Mouse (Mus musculus) MEL (cell line): Measurements from ENCODE around the gene Pgm3. TPM values are rescaled to one million over a fixed set of nuclear protein-coding genes. Genes with fewer than 3 reads are reported as not detected.
A peak's percentile ranks its signal among the peaks of the same experiment; 100 is the strongest.

ENCODE experiments used
- DNase-seq: peaks from one replicate; pipeline ENCODE4 v3.0.0; 2011; ENCODE audit warnings: low read depth, low spot score
- H3K27ac ChIP-seq: 2 replicates; pipeline ENCODE4 v1.5.1; 2012; ENCODE audit warnings: low read depth, mild to moderate bottlenecking, control low read depth, low read length, moderate library complexity; ENCODE audit not compliant: control insufficient read depth
- H3K27me3 ChIP-seq, 2 experiments: fragments of 150-350 bp in 1 of 2; sonication (generic) in 1 of 2; 2 replicates each; pipeline ENCODE4 v1.6.1; 2012; ENCODE audit warnings: low read length in 2 of 2, mild to moderate bottlenecking in 2 of 2, improper control_type of control experiment in 1 of 2, moderate library complexity in 1 of 2; ENCODE audit not compliant: insufficient read depth in 2 of 2, control insufficient read depth in 1 of 2
- H3K36me3 ChIP-seq, 2 experiments: 2 replicates each; pipeline ENCODE4 v1.6.1; 2012 to 2014; ENCODE audit warnings: low read length in 2 of 2, improper control_type of control experiment in 1 of 2, inconsistent platforms in 1 of 2, mild to moderate bottlenecking in 1 of 2; ENCODE audit not compliant: insufficient read depth in 2 of 2, control insufficient read depth in 1 of 2
- H3K4me1 ChIP-seq, 2 experiments: fragments of 150-350 bp in 1 of 2; sonication (generic) in 1 of 2; 2 replicates each; pipeline ENCODE4 v1.6.1; 2012; ENCODE audit warnings: low read length in 2 of 2, improper control_type of control experiment in 1 of 2, mild to moderate bottlenecking in 1 of 2; ENCODE audit not compliant: insufficient read depth in 2 of 2, control insufficient read depth in 1 of 2
- H3K4me3 ChIP-seq, 2 experiments: fragments of 150-350 bp in 1 of 2; sonication (generic) in 1 of 2; 2 replicates each; pipeline ENCODE4 v1.5.1; 2012; ENCODE audit warnings: low read depth in 2 of 2, low read length in 2 of 2, mild to moderate bottlenecking in 2 of 2, moderate library complexity in 2 of 2, control low read depth in 1 of 2, improper control_type of control experiment in 1 of 2; ENCODE audit not compliant: control insufficient read depth in 1 of 2, insufficient read depth in 1 of 2
- H3K79me2 ChIP-seq: 2 replicates; pipeline ENCODE4 v1.6.1; 2012; ENCODE audit warnings: mild to moderate bottlenecking, low read length, moderate library complexity; ENCODE audit not compliant: control insufficient read depth, poor library complexity, insufficient read depth
- H3K9ac ChIP-seq: 2 replicates; pipeline ENCODE4 v1.6.1; 2012; ENCODE audit warnings: low read depth, mild to moderate bottlenecking, control low read depth, low read length, moderate library complexity; ENCODE audit not compliant: control insufficient read depth, poor library complexity, severe bottlenecking
- H3K9me3 ChIP-seq: fragments of 150-350 bp; sonication (generic); replicated peaks from 2 replicates; pipeline ENCODE4 v1.6.1; 2012; ENCODE audit warnings: mild to moderate bottlenecking, low read length, improper control_type of control experiment, moderate library complexity; ENCODE audit not compliant: insufficient read depth
- CHD1 ChIP-seq: IDR thresholded peaks from 2 replicates; pipeline ENCODE4 v1.6.1; 2012; ENCODE audit warnings: low read depth, mild to moderate bottlenecking, inconsistent platforms, low read length, improper control_type of control experiment
- CHD2 ChIP-seq: IDR thresholded peaks from 2 replicates; pipeline ENCODE4 v1.6.1; 2011; ENCODE audit warnings: low read length, improper control_type of control experiment
- CTCF ChIP-seq, 3 experiments: IDR thresholded peaks in 2 of 3; conservative IDR thresholded peaks in 1 of 3; 2 replicates each; pipeline ENCODE4 v1.5.1; 2011 to 2012; ENCODE audit warnings: low read length in 3 of 3, low read depth in 2 of 3, mild to moderate bottlenecking in 2 of 3, improper control_type of control experiment in 1 of 3, inconsistent platforms in 1 of 3, mixed read lengths in 1 of 3, moderate library complexity in 1 of 3; ENCODE audit not compliant: control insufficient read depth in 1 of 3, insufficient read depth in 1 of 3, poor library complexity in 1 of 3, severe bottlenecking in 1 of 3
- E2F4 ChIP-seq: IDR thresholded peaks from 2 replicates; pipeline ENCODE4 v1.6.1; 2011; ENCODE audit warnings: low read depth, low read length, improper control_type of control experiment, borderline replicate concordance
- ELF1 ChIP-seq: IDR thresholded peaks from 2 replicates; pipeline ENCODE4 v1.6.1; 2014; ENCODE audit warnings: low read depth, mild to moderate bottlenecking, inconsistent platforms, low read length, improper control_type of control experiment, moderate library complexity
- EP300 ChIP-seq, 2 experiments: IDR thresholded peaks; 2 replicates each; pipeline ENCODE4 v1.6.1; 2011; ENCODE audit warnings: improper control_type of control experiment in 2 of 2, low read length in 2 of 2, low read depth in 1 of 2, mild to moderate bottlenecking in 1 of 2
- ETS1 ChIP-seq: IDR thresholded peaks from 2 replicates; pipeline ENCODE4 v1.6.1; 2012; ENCODE audit warnings: low read depth, mild to moderate bottlenecking, inconsistent platforms, low read length, improper control_type of control experiment, moderate library complexity
- GABPA ChIP-seq: IDR thresholded peaks from 2 replicates; pipeline ENCODE4 v1.6.1; 2012; ENCODE audit warnings: low read depth, mild to moderate bottlenecking, inconsistent platforms, low read length, improper control_type of control experiment, moderate library complexity
- GATA1 ChIP-seq: IDR thresholded peaks from 2 replicates; pipeline ENCODE4 v1.6.1; 2011; ENCODE audit warnings: low read depth, low read length, improper control_type of control experiment
- HCFC1 ChIP-seq: IDR thresholded peaks from 2 replicates; pipeline ENCODE4 v1.6.1; 2012; ENCODE audit warnings: low read depth, mild to moderate bottlenecking, inconsistent platforms, low read length, improper control_type of control experiment, moderate library complexity
- JUND ChIP-seq: IDR thresholded peaks from 2 replicates; pipeline ENCODE4 v1.6.1; 2011; ENCODE audit warnings: low read depth, mild to moderate bottlenecking, improper control_type of control experiment, low read length
- KAT2A ChIP-seq: conservative IDR thresholded peaks from 2 replicates; pipeline ENCODE4 v1.6.1; 2012; ENCODE audit warnings: low read depth, low read length, improper control_type of control experiment, inconsistent platforms
- MAFK ChIP-seq: IDR thresholded peaks from 2 replicates; pipeline ENCODE4 v1.6.1; 2011; ENCODE audit warnings: low read depth, mild to moderate bottlenecking, low read length, improper control_type of control experiment, borderline replicate concordance
- MAX ChIP-seq: IDR thresholded peaks from 2 replicates; pipeline ENCODE4 v1.6.1; 2011; ENCODE audit warnings: low read length, improper control_type of control experiment
- MAZ ChIP-seq: IDR thresholded peaks from 2 replicates; pipeline ENCODE4 v1.6.1; 2012; ENCODE audit warnings: low read depth, mild to moderate bottlenecking, inconsistent platforms, low read length, improper control_type of control experiment
- MEF2A ChIP-seq: IDR thresholded peaks from 2 replicates; pipeline ENCODE4 v1.6.1; 2014; ENCODE audit warnings: low read depth, mild to moderate bottlenecking, inconsistent platforms, low read length, improper control_type of control experiment; ENCODE audit not compliant: poor library complexity, insufficient replicate concordance, severe bottlenecking; ENCODE audit errors: extremely low read depth
- MXI1 ChIP-seq: IDR thresholded peaks from 2 replicates; pipeline ENCODE4 v1.6.1; 2011; ENCODE audit warnings: mild to moderate bottlenecking, low read depth, low read length, improper control_type of control experiment
- MYB ChIP-seq: IDR thresholded peaks from 2 replicates; pipeline ENCODE4 v1.6.1; 2011; ENCODE audit warnings: mild to moderate bottlenecking, low read depth, low read length, improper control_type of control experiment
- MYC ChIP-seq: IDR thresholded peaks from 2 replicates; pipeline ENCODE4 v1.6.1; 2011; ENCODE audit warnings: low read depth, mild to moderate bottlenecking, low read length, improper control_type of control experiment, moderate library complexity
- NELFE ChIP-seq: IDR thresholded peaks from 2 replicates; pipeline ENCODE4 v1.6.1; 2011; ENCODE audit warnings: low read depth, low read length, improper control_type of control experiment
- NRF1 ChIP-seq: IDR thresholded peaks from 2 replicates; pipeline ENCODE4 v1.6.1; 2014; ENCODE audit warnings: low read depth, mild to moderate bottlenecking, inconsistent platforms, low read length, improper control_type of control experiment, moderate library complexity; ENCODE audit not compliant: poor library complexity, insufficient read depth, severe bottlenecking
- POLR2A ChIP-seq, 2 experiments: IDR thresholded peaks; 2 replicates each; pipeline ENCODE4 v1.6.1; 2011 to 2012; ENCODE audit warnings: low read length in 2 of 2, mild to moderate bottlenecking in 2 of 2, control low read depth in 1 of 2, improper control_type of control experiment in 1 of 2, low read depth in 1 of 2, moderate library complexity in 1 of 2; ENCODE audit not compliant: control insufficient read depth in 1 of 2, insufficient read depth in 1 of 2, poor library complexity in 1 of 2
- POLR2AphosphoS2 ChIP-seq: IDR thresholded peaks from 2 replicates; pipeline ENCODE4 v1.6.1; 2011; ENCODE audit warnings: low read length, improper control_type of control experiment
- POLR2AphosphoS5 ChIP-seq: IDR thresholded peaks from 2 replicates; pipeline ENCODE4 v1.6.1; 2012; ENCODE audit warnings: low read depth, borderline replicate concordance, mild to moderate bottlenecking, inconsistent platforms, low read length, moderate library complexity, mixed read lengths
- RAD21 ChIP-seq: IDR thresholded peaks from 2 replicates; pipeline ENCODE4 v1.6.1; 2011; ENCODE audit warnings: mild to moderate bottlenecking, low read depth, low read length, improper control_type of control experiment
- RCOR1 ChIP-seq: IDR thresholded peaks from 2 replicates; pipeline ENCODE4 v1.6.1; 2012; ENCODE audit warnings: low read depth, mild to moderate bottlenecking, inconsistent platforms, low read length, improper control_type of control experiment
- SIN3A ChIP-seq: IDR thresholded peaks from 2 replicates; pipeline ENCODE4 v1.6.1; 2012; ENCODE audit warnings: low read length, improper control_type of control experiment, inconsistent platforms
- SMC3 ChIP-seq: IDR thresholded peaks from 2 replicates; pipeline ENCODE4 v1.6.1; 2011; ENCODE audit warnings: low read depth, low read length, improper control_type of control experiment
- TAL1 ChIP-seq: IDR thresholded peaks from 2 replicates; pipeline ENCODE4 v1.6.1; 2012; ENCODE audit warnings: mild to moderate bottlenecking, inconsistent platforms, low read length, moderate library complexity, mixed read lengths
- TBP ChIP-seq: IDR thresholded peaks from 2 replicates; pipeline ENCODE4 v1.8.0; 2011; ENCODE audit warnings: low read depth, low read length, improper control_type of control experiment
- TCF12 ChIP-seq: IDR thresholded peaks from 2 replicates; pipeline ENCODE4 v1.6.1; 2014; ENCODE audit warnings: low read depth, mild to moderate bottlenecking, inconsistent platforms, low read length, improper control_type of control experiment, moderate library complexity
- UBTF ChIP-seq: IDR thresholded peaks from 2 replicates; pipeline ENCODE4 v1.6.1; 2012; ENCODE audit warnings: low read depth, mild to moderate bottlenecking, inconsistent platforms, low read length, improper control_type of control experiment, moderate library complexity, borderline replicate concordance; ENCODE audit not compliant: insufficient read depth
- USF2 ChIP-seq, 2 experiments: IDR thresholded peaks; 2 replicates each; pipeline ENCODE4 v1.6.1; 2011 to 2012; ENCODE audit warnings: improper control_type of control experiment in 2 of 2, low read length in 2 of 2, borderline replicate concordance in 1 of 2, inconsistent platforms in 1 of 2, low read depth in 1 of 2, mild to moderate bottlenecking in 1 of 2; ENCODE audit not compliant: insufficient read depth in 1 of 2
- ZC3H11A ChIP-seq: IDR thresholded peaks from 2 replicates; pipeline ENCODE4 v1.6.1; 2012; ENCODE audit warnings: low read depth, mild to moderate bottlenecking, inconsistent platforms, low read length, improper control_type of control experiment
- ZKSCAN1 ChIP-seq: IDR thresholded peaks from 2 replicates; pipeline ENCODE4 v1.6.1; 2012; ENCODE audit warnings: low read depth, mild to moderate bottlenecking, inconsistent platforms, low read length, improper control_type of control experiment, moderate library complexity
- ZNF384 ChIP-seq: IDR thresholded peaks from 2 replicates; pipeline ENCODE4 v1.6.1; 2012; ENCODE audit warnings: low read depth, mild to moderate bottlenecking, inconsistent platforms, low read length, improper control_type of control experiment
- polyA plus RNA-seq, 2 experiments: library from polyadenylated mRNA; stranded (reverse) in 1 of 2; unstranded in 1 of 2; fragments of >175 nt in 1 of 2; fragments of >200 nt in 1 of 2; gene quantifications; 2 replicates each; pipeline versions ENCODE4 v1.2.1 to v1.2.4; 2012; ENCODE audit warnings: low replicate concordance in 2 of 2, low read depth in 1 of 2; ENCODE audit not compliant: insufficient read length in 2 of 2, insufficient read depth in 1 of 2, missing spikeins in 1 of 2
- total RNA-seq: library from RNA; depleted of rRNA; stranded (reverse); fragments of 300-350 nt; gene quantifications from 2 replicates; pipeline ENCODE4 v1.2.3, GENCODE M21; 2012

Gene Pgm3
- total and polyA plus RNA-seq, 3 experiments, result 10.2 to 10.9 TPM; not detected in 1

DNA sequence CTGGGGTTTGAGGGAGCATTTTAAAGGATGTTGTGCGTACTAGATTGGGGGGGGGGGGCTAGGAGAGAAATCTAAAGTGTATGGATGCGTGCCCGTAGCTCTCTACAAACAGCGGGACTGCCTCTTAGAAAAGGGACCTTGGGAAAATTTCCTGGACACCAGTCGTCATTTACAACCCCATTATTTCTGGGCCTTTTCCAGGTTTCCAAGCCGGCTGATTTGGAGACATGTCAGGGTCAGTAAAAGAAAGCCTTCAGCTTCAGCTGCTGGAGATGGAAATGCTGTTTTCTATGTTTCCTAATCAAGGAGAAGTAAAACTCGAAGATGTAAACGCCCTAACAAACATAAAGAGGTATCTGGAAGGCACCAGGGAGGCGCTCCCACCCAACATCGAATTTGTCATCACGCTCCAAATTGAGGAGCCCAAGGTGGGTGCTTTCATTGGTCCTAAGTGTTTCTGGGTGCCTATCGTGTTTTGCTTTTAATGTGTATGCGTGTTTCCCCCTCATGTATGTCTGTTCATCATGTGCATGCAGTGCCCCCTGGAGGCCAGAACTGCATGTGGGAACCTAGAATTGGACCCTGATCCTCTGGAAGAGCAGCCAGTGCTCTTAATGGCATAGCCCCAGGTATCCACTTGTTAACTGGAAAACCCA, 1.1 kb upstream of the Pgm3 start:
- Histone ChIP-seq H3K9me3 (no peaks in the 10 kb centered on the region), H3K36me3 (no peaks in the 10 kb centered on the region; a peak in 1 of 4 replicates), H3K9ac (peak overlapping the region; percentile 76), H3K27me3 (no peaks in the 10 kb centered on the region), H3K27ac (no peak overlapping the region), H3K4me1 (peaks cover 0 to 6% of the 10 kb centered on the region in 2 experiments; a peak in 2 of 4 replicates), H3K79me2 (peaks cover 2% of the 10 kb centered on the region; the same call in 1 of the 2 replicates), H3K4me3 (peak overlapping the region; percentile 96 to 98)
- peak; percentile 90 for DNase-seq
- TF ChIP-seq SMC3 (peak; percentile 86), CHD2 (no peak), POLR2AphosphoS2 (no peak), MAZ (no peak), ELF1 (no peak), GATA1 (0 out of 2 replicates have a peak, but pooled peaks have one; percentile 5), SIN3A (peak; percentile 82), MEF2A (no peak), E2F4 (no peak), POLR2AphosphoS5 (no peak), ETS1 (no peak), TBP (no peak), RAD21 (peak; percentile 82), NRF1 (no peak), GABPA (no peak), KAT2A (no peak), USF2 (IDR thresholded peaks at IDR 0.05; ENCODE audit: borderline replicate concordance in 1 of 2, insufficient read depth in 1 of 2, low read depth in 1 of 2, low read length in 2 of 2) (no peak), NELFE (no peak), CHD1 (no peak), TAL1 (no peak), EP300 (IDR thresholded peaks at IDR 0.05; ENCODE audit: low read depth in 1 of 2, low read length in 2 of 2) (no peak), ZNF384 (no peak), UBTF (no peak), POLR2A (IDR thresholded peaks at IDR 0.05; ENCODE audit: control insufficient read depth in 1 of 2, insufficient read depth in 1 of 2, low read depth in 1 of 2, low read length in 2 of 2, poor library complexity in 1 of 2) (no peak), ZC3H11A (peak; percentile 78), JUND (no peak), RCOR1 (no peak; the same call in 1 of the 2 replicates), MXI1 (peak; percentile 84), ZKSCAN1 (no peak), MAFK (no peak), HCFC1 (peak; percentile 38; the same call in 1 of the 2 replicates), MYC (peak; percentile 69; the same call in 1 of the 2 replicates), CTCF (IDR thresholded peaks at IDR 0.05 in 2 of 3, conservative IDR thresholded peaks at IDR 0.05 in 1 of 3; ENCODE audit: control insufficient read depth in 1 of 3, insufficient read depth in 1 of 3, low read depth in 2 of 3, low read length in 3 of 3, poor library complexity in 1 of 3, severe bottlenecking in 1 of 3) (peak; percentile 79 to 90 (median 81)), TCF12 (no peak), MAX (peak; percentile 72), MYB (no peak)
